Mouse (Mus musculus) MEL (cell line): ENCODE results near the gene Hexdc.

Source experiments
- CHD1 ChIP-seq: IDR thresholded peaks from 2 replicates; pipeline ENCODE4 v1.6.1; 2012; ENCODE audit warnings: low read depth, mild to moderate bottlenecking, inconsistent platforms, low read length, improper control_type of control experiment
- CTCF ChIP-seq, 3 experiments: IDR thresholded peaks in 2 of 3; conservative IDR thresholded peaks in 1 of 3; 2 replicates each; pipeline ENCODE4 v1.5.1; 2011 to 2012; ENCODE audit warnings: low read length in 3 of 3, low read depth in 2 of 3, mild to moderate bottlenecking in 2 of 3, improper control_type of control experiment in 1 of 3, inconsistent platforms in 1 of 3, mixed read lengths in 1 of 3, moderate library complexity in 1 of 3; ENCODE audit not compliant: control insufficient read depth in 1 of 3, insufficient read depth in 1 of 3, poor library complexity in 1 of 3, severe bottlenecking in 1 of 3
- MEF2A ChIP-seq: IDR thresholded peaks from 2 replicates; pipeline ENCODE4 v1.6.1; 2014; ENCODE audit warnings: low read depth, mild to moderate bottlenecking, inconsistent platforms, low read length, improper control_type of control experiment; ENCODE audit not compliant: poor library complexity, insufficient replicate concordance, severe bottlenecking; ENCODE audit errors: extremely low read depth
- POLR2A ChIP-seq, 2 experiments: IDR thresholded peaks; 2 replicates each; pipeline ENCODE4 v1.6.1; 2011 to 2012; ENCODE audit warnings: low read length in 2 of 2, mild to moderate bottlenecking in 2 of 2, control low read depth in 1 of 2, improper control_type of control experiment in 1 of 2, low read depth in 1 of 2, moderate library complexity in 1 of 2; ENCODE audit not compliant: control insufficient read depth in 1 of 2, insufficient read depth in 1 of 2, poor library complexity in 1 of 2
- POLR2AphosphoS5 ChIP-seq: IDR thresholded peaks from 2 replicates; pipeline ENCODE4 v1.6.1; 2012; ENCODE audit warnings: low read depth, borderline replicate concordance, mild to moderate bottlenecking, inconsistent platforms, low read length, moderate library complexity, mixed read lengths
- SMC3 ChIP-seq: IDR thresholded peaks from 2 replicates; pipeline ENCODE4 v1.6.1; 2011; ENCODE audit warnings: low read depth, low read length, improper control_type of control experiment
- UBTF ChIP-seq: IDR thresholded peaks from 2 replicates; pipeline ENCODE4 v1.6.1; 2012; ENCODE audit warnings: low read depth, mild to moderate bottlenecking, inconsistent platforms, low read length, improper control_type of control experiment, moderate library complexity, borderline replicate concordance; ENCODE audit not compliant: insufficient read depth
- USF2 ChIP-seq, 2 experiments: IDR thresholded peaks; 2 replicates each; pipeline ENCODE4 v1.6.1; 2011 to 2012; ENCODE audit warnings: improper control_type of control experiment in 2 of 2, low read length in 2 of 2, borderline replicate concordance in 1 of 2, inconsistent platforms in 1 of 2, low read depth in 1 of 2, mild to moderate bottlenecking in 1 of 2; ENCODE audit not compliant: insufficient read depth in 1 of 2

- no peak for TF ChIP-seq CTCF (IDR thresholded peaks at IDR 0.05 in 2 of 3, conservative IDR thresholded peaks at IDR 0.05 in 1 of 3; ENCODE audit: control insufficient read depth in 1 of 3, insufficient read depth in 1 of 3, low read depth in 2 of 3, low read length in 3 of 3, poor library complexity in 1 of 3, severe bottlenecking in 1 of 3)
- no peak for TF ChIP-seq MEF2A
- no peak for TF ChIP-seq UBTF
- no peak for TF ChIP-seq SMC3
- no peak for TF ChIP-seq POLR2AphosphoS5
- no peak for TF ChIP-seq USF2 (IDR thresholded peaks at IDR 0.05; ENCODE audit: borderline replicate concordance in 1 of 2, insufficient read depth in 1 of 2, low read depth in 1 of 2, low read length in 2 of 2)
- no peak for TF ChIP-seq POLR2A (IDR thresholded peaks at IDR 0.05; ENCODE audit: control insufficient read depth in 1 of 2, insufficient read depth in 1 of 2, low read depth in 1 of 2, low read length in 2 of 2, poor library complexity in 1 of 2)
- no peak for TF ChIP-seq CHD1
Measured at GRCm38 (mm10) chr11:121192742-121193141, 11.5 kb upstream of the Hexdc start.
